Mouse (Mus musculus) brain, embryonic 14.5 days (tissue): Measurements from ENCODE around the gene Amd2. TPM values are rescaled to one million over a fixed set of nuclear protein-coding genes. Genes with fewer than 3 reads are reported as not detected.

Experiments
- DNase-seq: peaks from one replicate; pipeline ENCODE4 v3.0.0-alpha.2; 2011; ENCODE audit warnings: low read depth
- CTCF ChIP-seq: fragments of 200-500 bp; IDR thresholded peaks from 2 replicates; pipeline ENCODE4 v1.5.1; 2012; ENCODE audit warnings: inconsistent platforms, mild to moderate bottlenecking, moderate library complexity, borderline replicate concordance; ENCODE audit not compliant: insufficient read depth, insufficient read length; ENCODE audit errors: extremely low read depth
- POLR2A ChIP-seq: fragments of 200-500 bp; IDR thresholded peaks from 2 replicates; pipeline ENCODE4 v1.6.1; 2012; ENCODE audit warnings: mild to moderate bottlenecking, inconsistent platforms, borderline replicate concordance; ENCODE audit not compliant: poor library complexity, insufficient read depth, insufficient read length, severe bottlenecking; ENCODE audit errors: extremely low read depth
- polyA plus RNA-seq: library from polyadenylated mRNA; depleted of rRNA; stranded (reverse); fragments of >200 nt; gene quantifications from 2 replicates; pipeline ENCODE4 v1.2.3, GENCODE M21; 2012; rRNA removed

The Amd2 gene
- 0.40 and 0.59 TPM in 2 replicates for polyA plus RNA-seq

DNA sequence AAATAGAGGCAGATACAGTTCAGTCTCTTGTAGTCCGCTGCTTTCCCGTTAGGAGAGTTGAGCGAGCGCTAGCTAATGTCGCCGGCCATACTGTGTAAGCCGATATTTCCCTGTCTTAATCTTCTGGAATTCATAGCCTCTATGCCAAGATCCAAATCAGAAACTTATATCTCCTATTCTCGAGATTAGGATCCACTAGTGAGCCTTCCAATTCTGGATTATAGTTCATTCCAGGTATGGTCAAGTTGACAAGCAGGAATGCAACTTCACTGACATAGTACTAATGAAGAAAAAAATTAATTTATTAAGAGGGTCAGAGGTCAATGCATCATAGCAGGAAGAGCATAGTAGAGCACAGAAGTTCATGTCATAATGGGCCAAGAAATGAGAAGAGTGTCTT lies at the start of gene Amd2:
TSS of gene Amd2 (minus strand) at position 101 of the 400 bp plus-strand sequence.
- TF ChIP-seq CTCF (no peak), POLR2A (no peak)
- no peak for DNase-seq

DNA sequence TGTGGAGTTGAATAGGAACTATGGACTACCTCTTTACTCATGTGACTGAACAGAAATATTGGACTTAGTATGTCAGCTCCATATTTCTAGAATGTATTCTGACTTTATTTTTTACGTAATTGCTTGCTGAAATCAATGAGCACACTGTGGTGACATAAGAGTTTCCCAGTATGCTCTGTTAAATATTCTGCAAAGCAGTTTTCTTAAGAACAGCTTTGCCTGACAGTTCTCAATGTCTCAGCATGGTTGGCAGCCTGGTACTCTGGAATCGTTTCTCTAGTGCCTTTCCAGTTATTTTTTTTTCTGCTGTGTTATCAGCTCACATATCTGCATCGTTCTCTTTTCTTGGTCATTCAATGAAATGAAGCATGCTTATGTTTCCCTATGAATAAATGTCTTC lies 49.6 kb upstream of the Amd2 start:
- TF ChIP-seq CTCF: no peak
- TF ChIP-seq POLR2A: no peak
- peak; percentile 27 for DNase-seq

DNA sequence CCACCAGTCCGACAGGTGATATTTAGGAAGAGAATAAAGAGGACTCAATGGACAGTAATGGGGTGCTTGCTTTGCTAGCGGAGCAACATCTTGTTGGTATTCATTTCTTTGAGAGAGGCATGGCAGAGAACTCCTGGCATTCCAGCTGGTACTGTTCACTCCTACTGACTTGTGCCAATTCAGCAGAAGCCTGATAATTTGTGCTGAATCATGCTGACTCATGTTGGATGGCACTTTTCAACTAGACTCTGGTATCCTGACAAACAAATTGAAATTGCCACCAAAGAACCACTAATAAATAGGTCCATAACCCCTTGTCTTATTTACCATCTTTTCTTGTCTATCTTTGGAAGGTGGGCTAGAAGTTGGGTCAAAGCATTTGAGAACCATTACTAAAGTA lies 25.9 kb upstream of the Amd2 start:
- no peak for DNase-seq
- no peak for TF ChIP-seq POLR2A
- no peak for TF ChIP-seq CTCF

DNA sequence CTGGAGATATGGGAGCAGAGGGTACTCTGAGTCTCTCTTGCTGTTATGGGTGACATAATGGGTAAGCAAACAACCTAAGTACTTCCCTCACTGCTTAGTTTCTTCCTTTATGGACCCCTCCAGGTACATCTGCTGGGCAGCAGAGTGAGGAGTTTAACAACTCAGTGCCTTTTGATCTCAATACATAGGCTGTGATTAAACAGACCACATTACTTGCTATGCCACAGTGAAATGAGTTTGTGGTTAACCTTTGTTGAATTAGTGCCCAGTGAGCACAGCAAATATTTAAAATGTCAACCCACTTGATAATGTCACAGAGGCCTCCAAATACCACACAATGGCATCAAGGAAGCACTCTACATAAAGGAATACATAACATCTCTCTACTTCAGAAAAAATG lies 2.6 kb upstream of the Amd2 start:
- TF ChIP-seq CTCF: no peak
- TF ChIP-seq POLR2A: no peak
- no peak for DNase-seq
